Mouse (Mus musculus) layer of hippocampus, adult 9-11 months (tissue): ENCODE measurements around the gene Lamc1.

Source experiments
- DNase-seq: peaks from one replicate; pipeline ENCODE4 v3.0.0; 2022

Lamc1 gene

GRCm38 (mm10) chr1:153292892-153293291 lies 39.7 kb downstream of the Lamc1 start:
- DNase-seq: no peak

GRCm38 (mm10) chr1:153292202-153292601 lies 40.4 kb downstream of the Lamc1 start:
- no peak for DNase-seq

DNA sequence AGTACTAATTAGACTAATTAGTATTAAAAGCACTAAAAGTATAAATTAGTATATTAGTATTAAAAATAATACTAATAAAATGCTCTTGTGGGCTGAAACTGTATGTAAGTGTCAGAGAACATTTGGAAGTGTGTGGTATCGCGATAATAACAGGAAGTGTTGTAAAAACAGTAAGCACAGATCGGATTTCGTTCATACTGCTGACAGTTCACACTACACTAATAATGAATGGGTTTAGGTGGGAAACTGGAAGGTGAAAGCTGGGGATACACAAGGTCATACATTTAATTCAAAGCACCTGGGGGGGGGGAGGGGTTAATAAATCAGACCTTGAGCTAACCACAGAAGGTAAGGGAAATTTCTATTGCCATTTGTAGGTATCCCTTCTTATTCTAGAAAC lies 41.2 kb downstream of the Lamc1 start:
- no peak for DNase-seq

- peak; percentile 78 for DNase-seq
Measured at GRCm38 (mm10) chr1:153288010-153288409, 44.6 kb downstream of the Lamc1 start.

- DNase-seq: no peak
Measured at GRCm38 (mm10) chr1:153287443-153287842, 45.1 kb downstream of the Lamc1 start.

- DNase-seq: no peak
Measured at GRCm38 (mm10) chr1:153286216-153286615, 46.4 kb downstream of the Lamc1 start.

GRCm38 (mm10) chr1:153285188-153285587 lies 47.4 kb downstream of the Lamc1 start:
- no peak for DNase-seq

DNA sequence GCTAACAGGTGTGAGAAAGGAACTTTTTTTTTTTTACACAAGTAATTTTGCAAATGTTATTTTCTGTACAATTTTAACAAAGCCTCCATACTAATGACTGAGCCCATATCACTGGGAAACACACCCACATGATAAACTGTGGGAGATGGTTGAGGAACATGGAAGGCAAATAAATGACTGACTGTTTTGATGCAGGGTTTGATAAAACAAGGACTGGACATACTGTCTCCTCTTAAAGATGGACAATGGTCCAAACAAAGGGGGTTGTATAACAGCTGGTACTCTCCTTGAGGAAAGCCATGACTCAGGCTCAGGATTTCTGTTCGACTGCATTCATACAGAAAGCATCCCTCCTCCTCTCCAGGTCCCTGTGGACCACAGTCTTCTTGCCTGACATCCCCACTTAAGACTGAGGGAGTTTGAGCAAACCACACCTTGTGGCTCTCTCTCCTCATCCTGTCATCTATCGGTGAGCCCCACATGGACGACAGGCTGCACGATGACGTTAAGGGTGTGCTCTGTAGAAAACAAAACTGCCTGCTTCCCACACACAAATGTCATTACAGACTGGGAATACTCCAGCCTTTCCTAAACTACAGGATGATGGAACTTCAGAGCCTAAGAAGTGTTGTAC lies 50.1 kb downstream of the Lamc1 start:
- peak; percentile 52 for DNase-seq

- no peak for DNase-seq
Measured at GRCm38 (mm10) chr1:153281483-153281882, 51.1 kb downstream of the Lamc1 start.

DNA sequence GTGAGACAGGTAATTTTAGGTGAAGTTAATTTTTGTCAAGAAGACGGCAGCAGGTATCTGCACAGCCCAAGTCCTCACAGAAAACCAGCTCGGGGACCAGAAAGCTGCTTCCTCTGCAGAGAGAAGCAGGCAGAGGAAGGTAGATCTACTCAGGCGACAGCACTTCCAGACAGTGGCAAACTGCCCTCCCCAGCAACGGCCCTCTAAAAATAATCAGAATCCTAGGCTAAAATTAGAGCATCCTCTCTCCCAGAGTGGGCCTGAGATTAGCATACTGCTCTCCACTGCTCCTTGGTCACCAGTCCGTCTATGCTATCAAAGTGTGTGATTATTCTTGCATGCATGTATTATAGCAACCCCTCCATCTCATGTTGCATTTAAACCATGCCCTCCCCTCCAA lies 52.2 kb downstream of the Lamc1 start:
- no peak for DNase-seq

DNA sequence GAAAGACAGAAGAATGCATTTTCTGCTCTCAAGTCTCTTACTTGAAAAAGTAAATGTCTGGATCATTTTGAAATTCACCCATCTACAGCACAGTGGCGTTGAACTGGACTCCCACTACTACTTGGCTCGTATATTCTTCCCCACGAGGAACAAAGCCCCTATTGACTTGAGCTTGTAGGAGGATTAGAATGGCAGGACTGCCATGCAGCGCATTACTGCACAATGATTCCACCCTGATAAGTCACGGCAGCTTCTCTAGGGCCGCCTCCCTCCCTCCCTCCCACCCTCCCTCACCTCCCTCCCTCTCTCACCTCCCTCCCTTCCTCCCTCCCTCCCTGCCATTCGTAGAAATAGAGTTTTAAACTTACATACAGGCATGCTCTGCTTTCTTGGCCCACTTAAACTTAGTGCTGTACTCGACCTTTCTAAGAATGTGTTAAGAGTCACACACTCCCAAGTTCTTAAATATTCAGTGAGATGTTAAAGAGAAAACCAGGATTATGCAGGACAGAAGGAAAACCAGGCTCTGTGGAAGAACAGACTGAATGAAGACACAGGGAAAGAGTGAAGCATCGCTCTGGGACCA lies 54.5 kb downstream of the Lamc1 start:
- DNase-seq: no peak

DNA sequence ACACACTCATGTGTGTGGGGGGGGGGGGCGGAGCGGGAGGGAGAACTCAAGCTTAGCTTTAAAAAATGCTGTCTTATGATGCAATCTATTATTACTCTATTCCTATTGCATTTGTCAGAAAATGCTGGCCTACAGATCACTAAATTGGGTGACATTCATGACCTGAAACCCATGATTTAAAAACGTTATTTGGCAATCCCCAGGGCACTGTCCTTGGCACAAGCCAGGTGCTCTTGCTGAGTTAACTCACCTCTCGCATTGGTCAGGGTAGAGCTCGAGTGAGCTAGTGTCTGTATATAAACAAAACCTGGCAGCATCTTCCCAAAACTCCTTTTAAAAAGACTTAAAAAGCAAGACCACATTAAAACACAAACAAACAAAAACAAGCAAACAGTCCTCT lies 57.1 kb downstream of the Lamc1 start:
- no peak for DNase-seq

- DNase-seq: no peak
Measured at GRCm38 (mm10) chr1:153274611-153275010, 58.0 kb downstream of the Lamc1 start.

DNA sequence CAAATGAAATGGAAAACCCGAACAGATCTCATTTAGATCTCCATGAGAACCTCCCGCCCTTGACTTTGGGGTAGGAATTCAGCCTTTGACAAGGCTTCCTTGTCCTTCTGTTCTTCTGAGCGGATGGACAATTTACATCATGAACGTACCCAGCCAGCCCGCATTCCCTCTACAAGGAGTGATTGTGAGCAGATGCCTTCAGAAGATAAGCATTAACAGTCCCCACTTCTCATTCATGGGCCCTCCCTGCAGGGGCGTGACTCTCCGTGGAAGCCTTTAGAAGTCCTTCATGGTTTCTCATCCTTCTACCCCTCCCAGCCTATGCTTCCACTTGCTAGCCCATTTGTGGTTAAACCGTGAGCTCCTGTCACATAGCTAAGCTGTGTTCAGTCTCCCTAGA lies 58.9 kb downstream of the Lamc1 start:
- peak; percentile 20 for DNase-seq

- DNase-seq: no peak
Measured at GRCm38 (mm10) chr1:153270827-153271226, 61.8 kb downstream of the Lamc1 start.

DNA sequence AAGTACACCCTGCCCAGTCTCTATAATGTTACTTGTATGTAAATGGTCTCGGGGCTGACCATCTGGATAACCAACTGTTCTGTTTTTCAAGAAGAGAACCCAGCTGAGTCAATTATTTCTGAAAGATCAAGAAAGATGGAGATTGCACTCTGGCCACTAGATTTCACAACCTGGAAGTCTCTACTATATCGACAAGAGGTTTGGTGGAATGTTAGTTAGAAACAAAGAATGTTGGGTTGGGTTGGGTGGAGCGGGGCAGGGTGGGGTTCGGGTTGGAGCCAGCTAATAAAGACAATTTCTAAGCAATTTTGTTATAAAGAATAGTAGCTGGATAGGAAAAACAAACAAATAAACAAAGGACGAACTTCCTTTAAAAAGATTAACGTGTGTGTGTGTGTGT lies 62.9 kb downstream of the Lamc1 start:
- DNase-seq: no peak

GRCm38 (mm10) chr1:153268806-153269309 lies 63.7 kb downstream of the Lamc1 start:
- no peak for DNase-seq

GRCm38 (mm10) chr1:153268306-153268705 lies 64.3 kb downstream of the Lamc1 start:
- no peak for DNase-seq

DNA sequence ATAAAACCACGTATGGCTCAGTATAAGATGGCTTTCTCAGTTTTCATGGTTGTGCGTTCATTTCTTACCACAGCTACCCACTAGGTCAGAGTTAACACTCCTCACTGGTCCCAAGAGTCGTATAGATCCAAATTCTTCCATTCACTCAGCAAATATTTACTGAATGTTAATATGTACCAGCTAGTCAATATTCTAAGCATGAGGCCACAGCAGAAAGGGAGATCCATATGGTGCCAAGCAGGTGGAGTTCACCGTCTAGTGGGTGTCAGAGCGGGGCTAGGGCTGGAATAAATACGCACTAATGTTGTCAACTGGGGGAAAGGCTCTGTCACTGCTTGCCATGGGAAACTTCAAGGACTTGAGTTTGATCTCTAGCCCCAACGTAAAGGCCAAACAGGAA lies 64.9 kb downstream of the Lamc1 start:
- no peak for DNase-seq

- DNase-seq: peak; percentile 28
Measured at GRCm38 (mm10) chr1:153266891-153267290, 65.7 kb downstream of the Lamc1 start.

DNA sequence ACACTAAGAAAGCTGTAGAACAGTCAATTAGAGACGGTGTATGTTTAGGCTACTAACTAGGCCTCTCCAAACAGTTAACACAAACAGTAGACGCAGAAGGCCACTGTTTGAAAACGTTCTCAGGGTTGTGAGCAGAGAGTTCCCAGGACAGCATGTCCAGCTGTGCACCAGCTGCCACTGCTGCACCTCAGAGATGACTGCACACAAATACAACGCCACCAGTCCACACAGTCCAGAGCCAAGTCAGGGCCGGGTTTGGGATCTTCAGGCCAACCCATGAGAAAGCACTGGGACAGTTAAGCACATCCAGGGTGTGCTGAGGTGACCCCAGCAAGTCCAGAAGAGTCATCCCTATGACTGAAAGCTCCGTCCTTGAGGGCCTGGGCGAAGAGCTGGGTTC lies 67.0 kb downstream of the Lamc1 start:
- no peak for DNase-seq

DNA sequence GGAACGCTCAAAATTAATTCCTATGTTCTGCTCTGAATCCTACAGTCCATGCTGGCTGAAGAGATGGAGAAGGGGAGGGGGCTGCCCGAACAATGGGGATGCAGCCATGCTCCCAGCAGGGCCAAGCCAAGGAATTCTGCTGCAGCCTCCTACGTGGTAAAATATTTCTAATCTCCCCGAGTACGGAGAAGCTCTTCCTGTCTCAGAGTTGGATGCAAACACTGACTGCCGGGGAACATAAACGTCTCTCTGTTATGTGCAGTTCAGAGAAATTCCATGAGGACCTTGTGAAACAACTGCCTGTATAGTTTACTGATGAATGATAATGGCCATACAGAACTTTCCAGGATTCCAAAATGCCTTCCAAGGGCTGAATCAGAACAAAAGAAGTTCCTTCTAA lies 67.5 kb downstream of the Lamc1 start:
- no peak for DNase-seq

DNA sequence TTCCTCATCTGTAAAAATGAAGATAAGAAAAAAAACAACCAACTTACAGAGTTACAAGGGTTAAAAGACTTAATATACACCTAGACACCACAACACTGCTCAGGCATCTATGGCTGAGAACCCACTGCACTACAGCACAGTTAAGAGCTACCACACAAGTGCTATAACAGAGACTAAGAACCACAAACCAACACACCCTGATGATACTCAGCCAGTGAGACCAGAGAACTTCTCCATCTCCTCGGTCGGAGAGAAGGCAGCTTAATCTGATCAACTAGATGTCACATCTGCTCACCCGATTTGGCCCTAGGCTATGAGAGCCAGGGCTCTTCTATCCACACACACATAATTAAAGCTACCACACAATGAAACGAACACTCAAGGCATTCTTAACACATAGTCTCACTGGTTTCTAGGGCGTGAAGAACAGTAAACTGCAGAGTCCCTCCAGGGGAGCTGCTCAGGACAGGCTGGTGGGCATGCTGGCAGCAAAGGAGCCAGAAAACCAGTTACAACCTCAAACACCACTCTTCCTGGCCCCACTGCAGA lies 72.8 kb downstream of the Lamc1 start:
- no peak for DNase-seq

DNA sequence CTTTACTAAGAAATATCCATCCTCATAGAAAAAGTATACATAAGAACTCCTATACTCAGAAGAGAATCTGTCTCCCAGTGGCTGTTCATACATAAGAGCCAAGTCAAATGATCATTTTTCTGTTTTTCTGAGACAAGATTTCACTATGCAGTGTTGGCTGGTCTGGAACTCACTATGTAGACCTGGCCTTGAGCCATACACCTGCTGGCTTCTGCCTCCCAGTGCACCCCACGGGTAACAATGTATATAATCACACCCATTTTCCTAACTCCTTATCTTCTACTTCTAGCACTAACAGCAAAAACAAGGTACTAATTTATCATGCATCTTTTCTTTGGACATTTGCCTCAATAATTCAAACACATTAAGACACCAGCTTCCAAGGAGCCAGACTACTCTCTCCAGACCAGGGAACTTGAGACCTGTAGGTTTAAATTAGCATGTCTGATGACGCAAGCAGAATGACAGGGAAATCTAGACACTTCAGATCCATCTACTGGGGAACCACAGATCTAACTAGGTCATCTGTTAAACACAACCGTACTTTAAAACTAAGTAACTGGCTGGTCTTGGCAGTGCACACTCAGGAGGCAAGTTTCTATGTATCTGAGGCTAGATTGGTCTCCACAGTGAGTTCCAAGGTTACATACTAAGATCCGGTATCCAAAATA lies 79.9 kb downstream of the Lamc1 start:
- no peak for DNase-seq
